Mouse (Mus musculus) intestine, postnatal 0 days (tissue): ENCODE results near the gene 2010111I01Rik. TPM values are rescaled to one million over a fixed set of nuclear protein-coding genes. Genes with fewer than 3 reads are reported as not detected.

ENCODE experiments used
- ATAC-seq: fragments of 200-750 bp; cut with Nextera tagmentation; 2 replicates; pipeline ENCODE4 v1.8.0; 2017; ENCODE audit warnings: mild to moderate bottlenecking, moderate TSS enrichment, moderate library complexity
- H3K27ac ChIP-seq: fragments of 300-500 bp; sonication (generic); 2 replicates; pipeline ENCODE4 v1.5.1; 2014; ENCODE audit warnings: mild to moderate bottlenecking, low read depth, low read length, moderate library complexity
- H3K27me3 ChIP-seq: fragments of 300-500 bp; sonication (generic); replicated peaks from 2 replicates; pipeline ENCODE4 v1.6.1; 2014; ENCODE audit warnings: low read length, mixed read lengths; ENCODE audit not compliant: control insufficient read depth, insufficient read depth
- H3K36me3 ChIP-seq: fragments of 300-500 bp; sonication (generic); 2 replicates; pipeline ENCODE4 v1.6.1; 2014; ENCODE audit warnings: mild to moderate bottlenecking, moderate library complexity; ENCODE audit not compliant: control insufficient read depth, insufficient read depth
- H3K4me1 ChIP-seq: fragments of 300-500 bp; sonication (generic); replicated peaks from 2 replicates; pipeline ENCODE4 v1.6.1; 2014; ENCODE audit warnings: antibody characterized with exemption, low read length, mixed read lengths; ENCODE audit not compliant: control insufficient read depth, insufficient read depth
- H3K4me2 ChIP-seq: fragments of 300-500 bp; sonication (generic); replicated peaks from 2 replicates; pipeline ENCODE4 v1.6.1; 2014; ENCODE audit warnings: low read depth, mild to moderate bottlenecking, moderate library complexity
- H3K4me3 ChIP-seq: fragments of 300-500 bp; sonication (generic); 2 replicates; pipeline ENCODE4 v1.5.1; 2014; ENCODE audit warnings: low read depth, low read length
- H3K9ac ChIP-seq: fragments of 300-500 bp; sonication (generic); 2 replicates; pipeline ENCODE4 v1.6.1; 2014; ENCODE audit warnings: mild to moderate bottlenecking, low read depth, low read length
- H3K9me3 ChIP-seq: fragments of 300-500 bp; sonication (generic); 2 replicates; pipeline ENCODE4 v1.6.1; 2016; ENCODE audit warnings: mixed run types; ENCODE audit not compliant: control insufficient read depth
- CTCF ChIP-seq: sonication (generic); IDR thresholded peaks from 2 replicates; pipeline ENCODE4 v1.5.1; 2016; ENCODE audit warnings: low read depth, mild to moderate bottlenecking, control low read depth, antibody characterized with exemption, moderate library complexity
- WGBS: fragments of 180-500 bp; shearing (Covaris S2); extraction: QIAGEN DNeasy Blood & Tissue Kit; methylation state at CpG from one replicate; pipeline ENCODE4 v1.1.7; 2014; 5-methylcytosine and 5-hydroxymethylcytosine counted together
- polyA plus RNA-seq: library from polyadenylated mRNA; unstranded; fragments of >200 nt; fragmentation: Nextera tagmentation; extraction: Ambion mirVana; gene quantifications from 2 replicates; pipeline ENCODE4 v1.2.1, GENCODE M21; 2015

The 2010111I01Rik gene
- polyA plus RNA-seq, 1 experiment from 2014 or later = 72.7 TPM

- 0 out of 2 replicates have a peak, but pooled peaks have one; percentile 43 for ATAC-seq
- Histone ChIP-seq H3K9ac (no peak overlapping the region), H3K4me2 (peak overlapping the region; percentile 32; the same call in 1 of the 2 replicates), H3K27ac (peak overlapping the region; percentile 11; the same call in 1 of the 2 replicates), H3K4me3 (no peak overlapping the region), H3K36me3 (peaks cover 13% of the 10 kb centered on the region; the same call in 1 of the 2 replicates), H3K9me3 (no peaks in the 10 kb centered on the region), H3K27me3 (no peaks in the 10 kb centered on the region), H3K4me1 (peaks cover 15% of the 10 kb centered on the region; the same call in 1 of the 2 replicates)
- 60% methylated on average over 5 of the region's 5 CpGs for WGBS
- 0 out of 2 replicates have a peak, but pooled peaks have one; percentile 5 for TF ChIP-seq CTCF
Observed at GRCm38 (mm10) chr13:63243586-63243985, 278.9 kb downstream of the 2010111I01Rik start.

- 0 out of 2 replicates have a peak, but pooled peaks cover 15% of the 10 kb centered on the region for H3K4me1 ChIP-seq
- TF ChIP-seq CTCF = no peak
- no peaks in the 10 kb centered on the region for H3K9me3 ChIP-seq
- H3K9ac ChIP-seq = no peak overlapping the region
- no peak overlapping the region for H3K4me3 ChIP-seq
- 70% methylated on average over 3 of the region's 3 CpGs for WGBS
- H3K27ac ChIP-seq = no peak overlapping the region
- H3K4me2 ChIP-seq = peak overlapping the region; percentile 32; the same call in 1 of the 2 replicates
- H3K27me3 ChIP-seq = no peaks in the 10 kb centered on the region
- H3K36me3 ChIP-seq = peaks cover 13% of the 10 kb centered on the region; the same call in 1 of the 2 replicates
- no peak for ATAC-seq
Observed at GRCm38 (mm10) chr13:63244425-63244824, 279.7 kb downstream of the 2010111I01Rik start.

- Histone ChIP-seq H3K27ac (no peak overlapping the region), H3K27me3 (no peaks in the 10 kb centered on the region), H3K4me1 (0 out of 2 replicates have a peak, but pooled peaks cover 15% of the 10 kb centered on the region), H3K4me3 (no peak overlapping the region), H3K36me3 (peaks cover 13% of the 10 kb centered on the region; the same call in 1 of the 2 replicates), H3K4me2 (no peak overlapping the region), H3K9ac (no peak overlapping the region), H3K9me3 (no peaks in the 10 kb centered on the region)
- no peak for TF ChIP-seq CTCF
- WGBS = 59% methylated on average over 9 of the region's 9 CpGs
- no peak for ATAC-seq
Observed at GRCm38 (mm10) chr13:63245218-63245617, 280.5 kb downstream of the 2010111I01Rik start.

DNA sequence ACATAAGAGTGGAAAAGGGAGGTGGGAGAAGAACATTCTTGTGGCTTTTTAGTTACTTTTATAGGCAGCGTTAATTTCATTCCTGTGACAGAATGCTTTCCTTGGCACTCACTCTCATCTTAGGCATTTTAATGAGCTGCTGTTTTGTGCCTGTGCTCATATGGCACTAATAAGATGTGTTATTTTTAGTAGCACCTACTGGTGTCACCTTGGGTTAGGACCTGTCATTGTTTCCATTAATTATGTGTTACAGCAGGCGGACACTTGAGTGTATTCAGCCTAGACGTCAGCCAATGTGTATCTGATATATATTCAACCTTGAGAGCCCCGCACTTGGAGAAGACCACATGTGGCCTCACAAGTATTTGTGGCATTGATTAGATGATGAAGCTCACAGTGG is 281.1 kb downstream of the 2010111I01Rik start:
- ATAC-seq = no peak
- 80% methylated on average over 4 of the region's 4 CpGs for WGBS
- Histone ChIP-seq H3K36me3 (peaks cover 13% of the 10 kb centered on the region; the same call in 1 of the 2 replicates), H3K9me3 (no peaks in the 10 kb centered on the region), H3K27me3 (no peaks in the 10 kb centered on the region), H3K4me2 (no peak overlapping the region), H3K27ac (no peak overlapping the region), H3K4me3 (no peak overlapping the region), H3K4me1 (0 out of 2 replicates have a peak, but pooled peaks cover 15% of the 10 kb centered on the region), H3K9ac (no peak overlapping the region)
- no peak for TF ChIP-seq CTCF

- H3K9ac ChIP-seq = no peak overlapping the region
- peak overlapping the region; percentile 44 for H3K4me2 ChIP-seq
Observed at GRCm38 (mm10) chr13:63246332-63246940, 281.7 kb downstream of the 2010111I01Rik start.

GRCm38 (mm10) chr13:63247041-63247440 is 282.3 kb downstream of the 2010111I01Rik start:
- 0 out of 2 replicates have a peak, but pooled peaks cover 14% of the 10 kb centered on the region for H3K4me1 ChIP-seq
- no peak overlapping the region for H3K4me3 ChIP-seq
- H3K36me3 ChIP-seq = peaks cover 13% of the 10 kb centered on the region; the same call in 1 of the 2 replicates
- 64% methylated on average over 7 of the region's 7 CpGs for WGBS
- H3K9ac ChIP-seq = no peak overlapping the region
- no peaks in the 10 kb centered on the region for H3K9me3 ChIP-seq
- no peak overlapping the region for H3K4me2 ChIP-seq
- H3K27ac ChIP-seq = no peak overlapping the region
- no peak for TF ChIP-seq CTCF
- no peaks in the 10 kb centered on the region for H3K27me3 ChIP-seq
- no peak for ATAC-seq

More at GRCm38 (mm10) chr13:63246332-63246940, 281.7 kb downstream of the 2010111I01Rik start:
- no peak overlapping the region for H3K4me3 ChIP-seq
- ATAC-seq = no peak; the same call in 1 of the 2 replicates
- no peak for TF ChIP-seq CTCF
- 46% methylated on average over 12 of the region's 12 CpGs for WGBS
- no peaks in the 10 kb centered on the region for H3K27me3 ChIP-seq
- peaks cover 13% of the 10 kb centered on the region; the same call in 1 of the 2 replicates for H3K36me3 ChIP-seq
- H3K4me1 ChIP-seq = 0 out of 2 replicates have a peak, but pooled peaks cover 16% of the 10 kb centered on the region
- H3K9me3 ChIP-seq = no peaks in the 10 kb centered on the region
- 0 out of 2 replicates have a peak overlapping the region, but pooled peaks have one; percentile 5 for H3K27ac ChIP-seq
